Mouse (Mus musculus): ENCODE measurements around the gene Parva. TPM values are rescaled to one million over a fixed set of nuclear protein-coding genes. Genes with fewer than 3 reads are reported as not detected.

Gene Parva
- total RNA-seq, 2 experiments from 2014 or later, result not detected

GRCm38 (mm10) chr7:112469817-112470216, 42.5 kb downstream of the Parva start:
- peak; percentile 73 for ATAC-seq (replicated peaks; ENCODE audit: poor library complexity, severe bottlenecking)

- ATAC-seq (replicated peaks; ENCODE audit: poor library complexity, severe bottlenecking), result no peak
Measured at GRCm38 (mm10) chr7:112471316-112471715, 44.0 kb downstream of the Parva start.

GRCm38 (mm10) chr7:112472024-112472707, 44.9 kb downstream of the Parva start:
- ATAC-seq (replicated peaks; ENCODE audit: poor library complexity, severe bottlenecking), result no peak

GRCm38 (mm10) chr7:112472708-112473281, 45.5 kb downstream of the Parva start:
- ATAC-seq (replicated peaks; ENCODE audit: poor library complexity, severe bottlenecking), result no peak

GRCm38 (mm10) chr7:112473649-112474435, 46.5 kb downstream of the Parva start:
- ATAC-seq (replicated peaks; ENCODE audit: poor library complexity, severe bottlenecking), result no peak

GRCm38 (mm10) chr7:112479116-112479515, 51.8 kb downstream of the Parva start:
- ATAC-seq (replicated peaks; ENCODE audit: poor library complexity, severe bottlenecking), result no peak

GRCm38 (mm10) chr7:112481031-112481430, 53.7 kb downstream of the Parva start:
- no peak for ATAC-seq (replicated peaks; ENCODE audit: poor library complexity, severe bottlenecking)

GRCm38 (mm10) chr7:112482572-112482971, 55.3 kb downstream of the Parva start:
- no peak for ATAC-seq (replicated peaks; ENCODE audit: poor library complexity, severe bottlenecking)

- ATAC-seq (replicated peaks; ENCODE audit: poor library complexity, severe bottlenecking), result no peak
Measured at GRCm38 (mm10) chr7:112483382-112483781, 56.1 kb downstream of the Parva start.

- no peak for ATAC-seq (replicated peaks; ENCODE audit: poor library complexity, severe bottlenecking)
Measured at GRCm38 (mm10) chr7:112490825-112491224, 63.5 kb downstream of the Parva start.

- no peak for ATAC-seq (replicated peaks; ENCODE audit: poor library complexity, severe bottlenecking)
Measured at GRCm38 (mm10) chr7:112491737-112492136, 64.4 kb downstream of the Parva start.

GRCm38 (mm10) chr7:112495950-112496349, 68.6 kb downstream of the Parva start:
- no peak for ATAC-seq (replicated peaks; ENCODE audit: poor library complexity, severe bottlenecking)

GRCm38 (mm10) chr7:112496921-112497320, 69.6 kb downstream of the Parva start:
- ATAC-seq (replicated peaks; ENCODE audit: poor library complexity, severe bottlenecking), result no peak

- ATAC-seq (replicated peaks; ENCODE audit: poor library complexity, severe bottlenecking), result no peak
Measured at GRCm38 (mm10) chr7:112498591-112499301, 71.4 kb downstream of the Parva start.

GRCm38 (mm10) chr7:112499453-112500133, 72.3 kb downstream of the Parva start:
- no peak; the same call in 1 of the 2 replicates for ATAC-seq (replicated peaks; ENCODE audit: poor library complexity, severe bottlenecking)

- ATAC-seq (replicated peaks; ENCODE audit: poor library complexity, severe bottlenecking), result no peak
Measured at GRCm38 (mm10) chr7:112500134-112500490, 72.8 kb downstream of the Parva start.

- no peak for ATAC-seq (replicated peaks; ENCODE audit: poor library complexity, severe bottlenecking)
Measured at GRCm38 (mm10) chr7:112502050-112502809, 74.9 kb downstream of the Parva start.

- no peak for ATAC-seq (replicated peaks; ENCODE audit: poor library complexity, severe bottlenecking)
Measured at GRCm38 (mm10) chr7:112502845-112503244, 75.5 kb downstream of the Parva start.

GRCm38 (mm10) chr7:112503448-112503847, 76.1 kb downstream of the Parva start:
- no peak for ATAC-seq (replicated peaks; ENCODE audit: poor library complexity, severe bottlenecking)
